Mouse (Mus musculus): ENCODE measurements at regions not wholly inside any gene's neighbourhood (a gene's known extent, or its start where the extent isn't known, plus 50 kb on each side); places are given as distances from the start of the nearest gene placed in this dataset.

DNA sequence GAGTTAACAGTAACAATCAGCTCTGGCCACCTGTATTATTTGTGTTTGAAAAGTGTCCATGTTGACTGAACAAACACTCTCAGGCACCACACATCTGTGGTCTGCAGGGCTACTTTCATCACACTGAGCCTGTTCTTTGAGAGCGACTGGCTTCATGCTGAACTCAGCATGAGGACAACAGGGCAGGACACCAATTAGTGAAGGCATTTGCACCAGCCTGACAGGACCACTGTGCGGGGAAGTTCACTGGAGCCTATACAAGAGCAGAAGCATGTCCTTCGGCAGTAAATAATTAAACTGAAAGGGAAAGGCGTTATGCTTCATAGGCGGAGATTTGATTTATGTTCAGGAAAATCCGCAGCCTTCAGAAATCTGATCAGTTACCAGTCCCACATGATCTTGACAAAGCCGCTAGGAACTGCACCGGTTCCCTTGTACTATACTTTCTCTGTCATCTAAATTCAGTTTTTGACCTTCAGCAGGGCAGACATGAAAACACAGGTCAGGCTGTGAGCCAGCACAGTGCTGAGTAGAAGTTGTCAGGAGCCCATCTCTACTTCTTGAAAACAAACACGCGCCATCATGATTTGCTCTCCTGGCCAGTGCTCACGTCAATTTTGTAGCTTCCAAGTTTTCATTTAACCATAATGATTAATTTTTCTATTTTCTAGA is 166.1 kb upstream of the Slc7a11 start:
- TF ChIP-seq CTCF (conservative IDR thresholded peaks at IDR 0.05 in 1 of 2, IDR thresholded peaks at IDR 0.05 in 1 of 2; ENCODE audit: low read depth in 2 of 2, low read length in 2 of 2) = no peak
- TF ChIP-seq JUN (IDR thresholded peaks at IDR 0.05; ENCODE audit: insufficient read depth, low read depth, low read length) = no peak
- no peak for TF ChIP-seq CHD1 (IDR thresholded peaks at IDR 0.05; ENCODE audit: low read depth, low read length)
- TF ChIP-seq POLR2A (IDR thresholded peaks at IDR 0.05; ENCODE audit: low read depth, low read length) = no peak
- no peak for TF ChIP-seq ZNF384 (IDR thresholded peaks at IDR 0.05; ENCODE audit: low read depth, low read length)
- TF ChIP-seq UBTF (IDR thresholded peaks at IDR 0.05; ENCODE audit: low read depth, low read length) = no peak
- TF ChIP-seq NELFE (IDR thresholded peaks at IDR 0.05; ENCODE audit: low read depth, low read length) = no peak
- TF ChIP-seq KAT2A (IDR thresholded peaks at IDR 0.05; ENCODE audit: insufficient replicate concordance, low read length) = no peak
- no peak for TF ChIP-seq MYC (IDR thresholded peaks at IDR 0.05; ENCODE audit: low read depth, low read length)
